Mouse (Mus musculus) stomach, postnatal 0 days (tissue): ENCODE results near the gene Cebpb.

Source experiments
- CTCF ChIP-seq: IDR thresholded peaks from 2 replicates; pipeline ENCODE4 v1.5.1; 2016; ENCODE audit warnings: antibody characterized with exemption, low read depth, mild to moderate bottlenecking, moderate library complexity
- EP300 ChIP-seq: optimal IDR thresholded peaks from 2 replicates; pipeline ENCODE3; 2016; ENCODE audit warnings: antibody characterized with exemption

DNA sequence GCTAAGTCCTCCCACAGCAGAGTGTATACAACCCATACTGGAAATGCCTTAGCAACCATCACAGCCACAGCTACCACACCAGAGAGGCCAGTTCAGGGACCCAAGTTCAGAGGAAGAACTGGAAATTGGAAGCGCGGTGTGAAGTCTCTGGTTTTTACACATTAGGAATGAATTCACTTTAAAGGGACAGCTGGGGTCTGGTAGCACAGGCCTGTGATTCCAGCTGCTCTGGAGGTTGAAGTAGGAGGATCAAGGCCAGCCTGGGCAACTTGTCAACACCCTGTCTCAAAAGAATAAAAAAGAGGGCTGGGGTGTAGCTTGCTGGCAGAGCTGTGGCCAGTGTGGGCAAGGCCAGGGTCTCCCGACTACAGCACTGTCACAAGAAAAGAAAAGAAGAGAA lies 2.9 kb upstream of the Cebpb start:
- TF ChIP-seq CTCF (no peak), EP300 (no peak)
